Mouse (Mus musculus): ENCODE data around the gene Ubxn2a. TPM values are rescaled to one million over a fixed set of nuclear protein-coding genes. Genes with fewer than 3 reads are reported as not detected.

The Ubxn2a gene
- polyA plus RNA-seq, 1 experiment from 2014 or later = 27.0 TPM

- no peaks in the 10 kb centered on the region for H3K4me1 ChIP-seq (ENCODE audit: insufficient read depth)
Observed at GRCm38 (mm10) chr12:4836959-4837358, 70.5 kb downstream of the Ubxn2a start.

More at GRCm38 (mm10) chr12:4836959-4837358, 70.5 kb downstream of the Ubxn2a start:
- peaks cover 3% of the 10 kb centered on the region for H3K36me3 ChIP-seq (ENCODE audit: insufficient read depth)
- no peak overlapping the region for H3K9ac ChIP-seq
- H3K27me3 ChIP-seq (ENCODE audit: insufficient read depth, low read length) = 0 out of 2 replicates have a peak, but pooled peaks cover 5% of the 10 kb centered on the region
- 31% methylated on average over 4 of the region's 4 CpGs for WGBS
- H3K4me3 ChIP-seq (ENCODE audit: low read depth, low read length) = no peak overlapping the region
- H3K27ac ChIP-seq (ENCODE audit: low read depth) = no peak overlapping the region
- no peak overlapping the region for H3K4me2 ChIP-seq
- no peak for DNase-seq
- no peak for ATAC-seq (ENCODE audit: insufficient read depth)
- no peak for TF ChIP-seq CTCF (IDR thresholded peaks at IDR 0.05; ENCODE audit: low read depth)
- H3K9me3 ChIP-seq (ENCODE audit: low read depth, low read length) = no peaks in the 10 kb centered on the region

Other genes starting within 250 kb of the Ubxn2a start
- gene Fam228a, start 169.3 kb downstream of the Ubxn2a start, polyA plus RNA-seq (2014; fragmentation: Nextera tagmentation; extraction: Ambion mirVana) = 0.39 and 0.41 TPM in 2 replicates
- 2.1 and 2.5 TPM in 2 replicates for gene Pfn4, start 138.7 kb downstream of the Ubxn2a start, polyA plus RNA-seq (2014; fragmentation: Nextera tagmentation; extraction: Ambion mirVana)
- gene Fam228b, start 138.4 kb downstream of the Ubxn2a start, polyA plus RNA-seq (2014; fragmentation: Nextera tagmentation; extraction: Ambion mirVana) = 1.4 and 1.6 TPM in 2 replicates
- gene Sf3b6, start 90.2 kb downstream of the Ubxn2a start, polyA plus RNA-seq (2014; fragmentation: Nextera tagmentation; extraction: Ambion mirVana) = 258 and 261 TPM in 2 replicates
- 9.4 and 10.0 TPM in 2 replicates for gene Fkbp1b, start 66.1 kb downstream of the Ubxn2a start, polyA plus RNA-seq (2014; fragmentation: Nextera tagmentation; extraction: Ambion mirVana)
- 16.4 and 17.5 TPM in 2 replicates for gene Wdcp, start 64.4 kb downstream of the Ubxn2a start, polyA plus RNA-seq (2014; fragmentation: Nextera tagmentation; extraction: Ambion mirVana)
- gene Mfsd2b, start 33.3 kb downstream of the Ubxn2a start, polyA plus RNA-seq (2014; fragmentation: Nextera tagmentation; extraction: Ambion mirVana) = 2.6 and 2.9 TPM in 2 replicates
- 19.0 and 20.4 TPM in 2 replicates for gene Atad2b, start 9.6 kb upstream of the Ubxn2a start, polyA plus RNA-seq (2014; fragmentation: Nextera tagmentation; extraction: Ambion mirVana)

Measured in lung, embryonic 14.5 days (tissue).